Mouse (Mus musculus) lung, postnatal 0 days (tissue): ENCODE results near the gene Podxl.

Experiments
- CTCF ChIP-seq: IDR thresholded peaks from 2 replicates; pipeline ENCODE4 v1.5.1; 2016; ENCODE audit warnings: antibody characterized with exemption, mild to moderate bottlenecking
- EP300 ChIP-seq: IDR thresholded peaks from 2 replicates; pipeline ENCODE4 v1.6.1; 2016; ENCODE audit warnings: antibody characterized with exemption, mild to moderate bottlenecking, control low read depth

- TF ChIP-seq CTCF = no peak
- no peak for TF ChIP-seq EP300
These were observed 39.7 kb downstream of the Podxl start for GRCm38 (mm10) chr6:31524121-31524520.
